Mouse (Mus musculus): ENCODE data around the gene Gm10999. TPM values are rescaled to one million over a fixed set of nuclear protein-coding genes. Genes with fewer than 3 reads are reported as not detected.

Gene Gm10999
- not detected in 2 replicates for polyA plus RNA-seq (2012; rRNA removed; ENCODE audit: low replicate concordance)

GRCm38 (mm10) chr8:129131561-129131960 lies at the start of gene Gm10999:
Gene Gm10999, minus strand, starts transcription at chr8:129131661.

Other genes with a start within 250 kb of the Gm10999 start
- not detected in 2 replicates for gene Ccdc7a, start 66.1 kb downstream of the Gm10999 start, polyA plus RNA-seq (2012; rRNA removed; ENCODE audit: low replicate concordance)
- gene Ccdc7b, start 64.5 kb downstream of the Gm10999 start, polyA plus RNA-seq (2012; rRNA removed; ENCODE audit: low replicate concordance), result not detected in 2 replicates
- gene 2610044O15Rik8, start 102.7 kb upstream of the Gm10999 start, polyA plus RNA-seq (2012; rRNA removed; ENCODE audit: low replicate concordance), result 3.9 and 4.3 TPM in 2 replicates